Mouse (Mus musculus) small intestine, adult 2 months (tissue): ENCODE data around the gene Gm10662.
"Not testable (repeated sequence)": the region's sequence is repeated elsewhere in the genome, so short reads cannot be mapped to it uniquely, and the experiment has no call there.

Experiments used
- CTCF ChIP-seq: fragments of 200-500 bp; IDR thresholded peaks from 2 replicates; pipeline ENCODE4 v1.5.1; 2012; ENCODE audit warnings: low read depth, mild to moderate bottlenecking, control low read depth, inconsistent platforms, low read length, moderate library complexity, mixed read lengths; ENCODE audit not compliant: insufficient replicate concordance, insufficient read length; ENCODE audit errors: extremely low read depth
- POLR2A ChIP-seq: fragments of 200-500 bp; IDR thresholded peaks from 2 replicates; pipeline ENCODE4 v1.6.1; 2012; ENCODE audit warnings: low read depth, mild to moderate bottlenecking, control low read depth, inconsistent platforms, low read length, moderate library complexity

DNA sequence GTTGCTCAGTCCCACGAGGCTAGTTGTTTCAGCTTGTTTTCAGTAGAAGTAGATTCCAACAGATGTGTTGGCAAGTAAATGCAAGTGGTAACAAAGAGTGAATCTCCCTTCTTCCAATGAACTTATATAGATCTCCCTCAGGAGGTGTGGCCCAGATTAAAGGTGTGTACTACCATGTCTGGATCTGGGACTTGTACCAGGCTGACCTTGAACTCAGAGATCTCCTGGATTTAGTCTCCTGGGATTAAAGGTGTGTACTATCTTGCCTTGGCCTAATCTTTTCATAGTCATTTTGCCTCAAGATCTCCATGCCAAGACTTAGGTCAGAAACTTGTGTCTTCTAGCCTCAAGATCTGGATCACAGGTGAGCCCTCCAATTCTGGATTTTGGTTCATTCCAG lies at the start of gene Gm10662:
- not testable (repeated sequence) for TF ChIP-seq CTCF, POLR2A
